Mouse (Mus musculus) stomach, embryonic 14.5 days (tissue): ENCODE data around the gene Ly75. TPM values are rescaled to one million over a fixed set of nuclear protein-coding genes. Genes with fewer than 3 reads are reported as not detected.

Experiments used
- ATAC-seq: fragments of 200-750 bp; cut with Nextera tagmentation; 2 replicates; pipeline ENCODE4 v1.8.0; 2017; ENCODE audit warnings: low read depth, moderate TSS enrichment; ENCODE audit not compliant: insufficient number of reproducible peaks, insufficient read depth, low FRiP score
- H3K27ac ChIP-seq: fragments of 300-500 bp; sonication (generic); 2 replicates; pipeline ENCODE4 v1.5.1; 2014; ENCODE audit warnings: mild to moderate bottlenecking, low read length, moderate library complexity, mixed read lengths
- H3K27me3 ChIP-seq: fragments of 300-500 bp; sonication (generic); 2 replicates; pipeline ENCODE4 v1.6.1; 2014; ENCODE audit warnings: low read length, control low read depth, mixed read lengths; ENCODE audit not compliant: control insufficient read depth, insufficient read depth
- H3K36me3 ChIP-seq: fragments of 300-500 bp; sonication (generic); 2 replicates; pipeline ENCODE4 v1.6.1; 2014; ENCODE audit warnings: mild to moderate bottlenecking, control low read depth, low read length, moderate library complexity, mixed read lengths; ENCODE audit not compliant: control insufficient read depth, insufficient read depth
- H3K4me1 ChIP-seq: fragments of 300-500 bp; sonication (generic); 2 replicates; pipeline ENCODE4 v1.6.1; 2014; ENCODE audit warnings: low read length, control low read depth, mixed read lengths; ENCODE audit not compliant: control insufficient read depth, insufficient read depth
- H3K4me2 ChIP-seq: fragments of 300-500 bp; sonication (generic); replicated peaks from 2 replicates; pipeline ENCODE4 v1.6.1; 2014; ENCODE audit warnings: low read depth, low read length, control low read depth
- H3K4me3 ChIP-seq: fragments of 300-500 bp; sonication (generic); 2 replicates; pipeline ENCODE4 v1.5.1; 2014; ENCODE audit warnings: low read depth, low read length, control low read depth
- H3K9ac ChIP-seq: fragments of 300-500 bp; sonication (generic); replicated peaks from 2 replicates; pipeline ENCODE4 v1.6.1; 2014; ENCODE audit warnings: low read depth, mild to moderate bottlenecking, control low read depth, low read length, moderate library complexity, mixed read lengths
- H3K9me3 ChIP-seq: fragments of 300-500 bp; sonication (generic); 2 replicates; pipeline ENCODE4 v1.6.1; 2016; ENCODE audit warnings: low read depth, low read length, control low read depth; ENCODE audit not compliant: control insufficient read depth
- WGBS: fragments of 180-500 bp; shearing (Covaris S2); extraction: QIAGEN DNeasy Blood & Tissue Kit; methylation state at CpG from one replicate; pipeline ENCODE4 v1.1.7; 2014; 5-methylcytosine and 5-hydroxymethylcytosine counted together
- polyA plus RNA-seq: library from polyadenylated mRNA; unstranded; fragments of >200 nt; fragmentation: Nextera tagmentation; extraction: Ambion mirVana; gene quantifications from 2 replicates; pipeline ENCODE4 v1.2.1, GENCODE M21; 2014

Ly75 gene
- polyA plus RNA-seq, 1 experiment from 2014 or later = 1.5 TPM

- Histone ChIP-seq H3K9ac (no peak overlapping the region), H3K4me1 (no peaks in the 10 kb centered on the region), H3K9me3 (no peaks in the 10 kb centered on the region), H3K36me3 (no peaks in the 10 kb centered on the region), H3K27me3 (no peaks in the 10 kb centered on the region), H3K27ac (no peak overlapping the region), H3K4me2 (no peak overlapping the region), H3K4me3 (no peak overlapping the region)
- WGBS = 87% methylated on average over 5 of the region's 5 CpGs
- no peak for ATAC-seq
Observed at GRCm38 (mm10) chr2:60260621-60261350, 122.3 kb downstream of the Ly75 start.

GRCm38 (mm10) chr2:60259186-60259585, 123.9 kb downstream of the Ly75 start:
- ATAC-seq = no peak
- H3K9ac ChIP-seq = no peak overlapping the region

GRCm38 (mm10) chr2:60256751-60257150, 126.4 kb downstream of the Ly75 start:
- ATAC-seq = no peak
- H3K4me3 ChIP-seq = no peak overlapping the region
- H3K4me2 ChIP-seq = no peak overlapping the region
- no peaks in the 10 kb centered on the region for H3K4me1 ChIP-seq
- H3K36me3 ChIP-seq = peaks cover 2% of the 10 kb centered on the region; the same call in 1 of the 2 replicates
- H3K9ac ChIP-seq = no peak overlapping the region
- 73% methylated on average over 2 of the region's 2 CpGs for WGBS
- H3K9me3 ChIP-seq = no peaks in the 10 kb centered on the region
- no peaks in the 10 kb centered on the region for H3K27me3 ChIP-seq
- H3K27ac ChIP-seq = no peak overlapping the region

More at GRCm38 (mm10) chr2:60259186-60259585, 123.9 kb downstream of the Ly75 start:
- Histone ChIP-seq H3K4me2 (no peak overlapping the region), H3K9me3 (no peaks in the 10 kb centered on the region), H3K27me3 (no peaks in the 10 kb centered on the region), H3K27ac (no peak overlapping the region), H3K36me3 (no peaks in the 10 kb centered on the region), H3K4me1 (no peaks in the 10 kb centered on the region), H3K4me3 (no peak overlapping the region)
- WGBS = 96% methylated on average over 5 of the region's 5 CpGs

GRCm38 (mm10) chr2:60253506-60253905, 129.6 kb downstream of the Ly75 start:
- no peak overlapping the region for H3K9ac ChIP-seq
- H3K4me1 ChIP-seq = no peaks in the 10 kb centered on the region
- no peak overlapping the region for H3K27ac ChIP-seq
- H3K9me3 ChIP-seq = no peaks in the 10 kb centered on the region
- H3K4me2 ChIP-seq = no peak overlapping the region
- H3K36me3 ChIP-seq = peaks cover 19% of the 10 kb centered on the region
- no peaks in the 10 kb centered on the region for H3K27me3 ChIP-seq
- no peak overlapping the region for H3K4me3 ChIP-seq
- no peak for ATAC-seq

GRCm38 (mm10) chr2:60252782-60253181, 130.3 kb downstream of the Ly75 start:
- Histone ChIP-seq H3K27ac (no peak overlapping the region), H3K36me3 (peaks cover 19% of the 10 kb centered on the region), H3K27me3 (no peaks in the 10 kb centered on the region), H3K4me1 (no peaks in the 10 kb centered on the region), H3K4me2 (no peak overlapping the region), H3K9me3 (no peaks in the 10 kb centered on the region), H3K9ac (no peak overlapping the region), H3K4me3 (no peak overlapping the region)
- whole genome bisulfite sequencing = 85% methylated on average over 4 of the region's 4 CpGs
- ATAC-seq = no peak

Other genes starting within 250 kb of the Ly75 start
- gene Baz2b, start 173.5 kb downstream of the Ly75 start, polyA plus RNA-seq = 70.1 and 80.0 TPM in 2 replicates
- 79.3 and 87.8 TPM in 2 replicates for gene March7, start 173.4 kb downstream of the Ly75 start, polyA plus RNA-seq
- 41.4 and 47.5 TPM in 2 replicates for gene Cd302, start 98.8 kb downstream of the Ly75 start, polyA plus RNA-seq
- 2.6 and 3.8 TPM in 2 replicates for gene Pla2r1, start 170.0 kb upstream of the Ly75 start, polyA plus RNA-seq